Mouse (Mus musculus) thymus, postnatal 0 days (tissue): ENCODE results near the gene Prickle1. TPM values are rescaled to one million over a fixed set of nuclear protein-coding genes. Genes with fewer than 3 reads are reported as not detected.

Experiments used
- DNase-seq: peaks from one replicate; pipeline ENCODE4 v3.0.0-alpha.2; 2015; ENCODE audit warnings: low spot score
- polyA plus RNA-seq: library from polyadenylated mRNA; unstranded; fragments of >200 nt; fragmentation: Nextera tagmentation; extraction: Ambion mirVana; gene quantifications from 2 replicates; pipeline ENCODE4 v1.2.1, GENCODE M21; 2015

Prickle1 gene
- polyA plus RNA-seq, 1 experiment from 2014 or later = 11.8 TPM

GRCm38 (mm10) chr15:93594888-93595698 lies 598 bp downstream of the Prickle1 start:
- DNase-seq = peak; percentile 60

- DNase-seq = no peak
Measured at GRCm38 (mm10) chr15:93594296-93594887, 1.3 kb downstream of the Prickle1 start.

GRCm38 (mm10) chr15:93592596-93592995 lies 3.1 kb downstream of the Prickle1 start:
- no peak for DNase-seq

GRCm38 (mm10) chr15:93591831-93592321 lies 3.8 kb downstream of the Prickle1 start:
- DNase-seq = no peak

GRCm38 (mm10) chr15:93591371-93591770 lies 4.3 kb downstream of the Prickle1 start:
- DNase-seq = no peak

GRCm38 (mm10) chr15:93588401-93588800 lies 7.3 kb downstream of the Prickle1 start:
- no peak for DNase-seq

GRCm38 (mm10) chr15:93587660-93588059 lies 8.0 kb downstream of the Prickle1 start:
- no peak for DNase-seq

GRCm38 (mm10) chr15:93583051-93583450 lies 12.6 kb downstream of the Prickle1 start:
- no peak for DNase-seq

- no peak for DNase-seq
Measured at GRCm38 (mm10) chr15:93581736-93582135, 14.0 kb downstream of the Prickle1 start.

- DNase-seq = no peak
Measured at GRCm38 (mm10) chr15:93579899-93580298, 15.8 kb downstream of the Prickle1 start.

- DNase-seq = no peak
Measured at GRCm38 (mm10) chr15:93579100-93579499, 16.6 kb downstream of the Prickle1 start.

- no peak for DNase-seq
Measured at GRCm38 (mm10) chr15:93576361-93576760, 19.3 kb downstream of the Prickle1 start.

- peak; percentile 89 for DNase-seq
Measured at GRCm38 (mm10) chr15:93575884-93576283, 19.8 kb downstream of the Prickle1 start.

GRCm38 (mm10) chr15:93572889-93573288 lies 22.8 kb downstream of the Prickle1 start:
- DNase-seq = no peak

- DNase-seq = no peak
Measured at GRCm38 (mm10) chr15:93570881-93571495, 24.7 kb downstream of the Prickle1 start.

GRCm38 (mm10) chr15:93568911-93569310 lies 26.8 kb downstream of the Prickle1 start:
- no peak for DNase-seq

GRCm38 (mm10) chr15:93567546-93568307 lies 28.0 kb downstream of the Prickle1 start:
- DNase-seq = no peak

- DNase-seq = peak; percentile 68
Measured at GRCm38 (mm10) chr15:93563491-93563890, 32.2 kb downstream of the Prickle1 start.

- no peak for DNase-seq
Measured at GRCm38 (mm10) chr15:93561540-93561939, 34.2 kb downstream of the Prickle1 start.

GRCm38 (mm10) chr15:93558421-93558820 lies 37.3 kb downstream of the Prickle1 start:
- DNase-seq = no peak

- no peak for DNase-seq
Measured at GRCm38 (mm10) chr15:93555719-93556118, 40.0 kb downstream of the Prickle1 start.
